Mouse (Mus musculus): Measurements from ENCODE around the gene Pan3.
"Not testable (repeated sequence)": the region's sequence is repeated elsewhere in the genome, so short reads cannot be mapped to it uniquely, and the experiment has no call there.

The Pan3 gene

GRCm38 (mm10) chr5:147489226-147489625, 59.3 kb downstream of the Pan3 start:
- no peak for DNase-seq

GRCm38 (mm10) chr5:147490907-147491306, 60.9 kb downstream of the Pan3 start:
- DNase-seq = no peak

GRCm38 (mm10) chr5:147492511-147492910, 62.5 kb downstream of the Pan3 start:
- no peak for DNase-seq

GRCm38 (mm10) chr5:147493205-147493604, 63.2 kb downstream of the Pan3 start:
- DNase-seq = no peak

DNA sequence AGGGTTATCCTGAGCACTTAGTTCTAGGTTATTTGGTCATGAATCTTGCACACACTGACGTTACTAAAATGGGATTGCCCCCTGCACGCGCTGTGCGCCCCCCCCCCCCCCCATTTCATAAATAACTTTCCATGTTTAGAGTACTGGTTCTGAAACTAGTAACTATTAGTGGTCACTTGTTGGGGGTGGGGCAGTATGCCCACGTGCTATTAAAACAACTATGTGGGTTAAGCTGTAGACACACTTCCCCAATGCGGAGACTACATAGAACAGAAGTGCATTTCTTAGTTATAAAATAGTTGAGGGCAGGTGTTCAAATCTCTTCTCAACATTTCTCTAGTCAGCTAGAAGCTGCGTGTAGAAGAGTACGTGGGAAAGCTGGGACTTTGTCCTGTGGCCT, 63.7 kb downstream of the Pan3 start:
- no peak for DNase-seq

DNA sequence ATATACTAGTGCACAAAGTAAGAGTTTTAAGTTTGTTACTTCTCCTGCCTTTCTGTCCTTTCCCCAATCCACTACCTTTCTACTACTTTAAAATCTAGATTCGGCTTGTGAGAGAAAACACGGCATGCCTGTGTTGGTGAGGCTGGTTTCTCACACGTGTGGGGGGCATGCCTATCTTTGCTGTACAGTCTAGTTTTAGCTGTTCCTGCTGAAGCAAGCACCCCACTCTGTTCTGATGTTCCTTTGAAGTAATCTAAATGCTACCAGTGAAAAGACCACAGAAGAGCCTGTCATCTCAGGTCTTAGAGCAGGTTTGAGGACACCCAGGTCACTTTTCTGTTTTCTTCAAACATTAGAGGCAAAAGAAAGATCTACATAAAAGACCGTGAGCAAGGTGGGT, 64.4 kb downstream of the Pan3 start:
- no peak for DNase-seq

DNA sequence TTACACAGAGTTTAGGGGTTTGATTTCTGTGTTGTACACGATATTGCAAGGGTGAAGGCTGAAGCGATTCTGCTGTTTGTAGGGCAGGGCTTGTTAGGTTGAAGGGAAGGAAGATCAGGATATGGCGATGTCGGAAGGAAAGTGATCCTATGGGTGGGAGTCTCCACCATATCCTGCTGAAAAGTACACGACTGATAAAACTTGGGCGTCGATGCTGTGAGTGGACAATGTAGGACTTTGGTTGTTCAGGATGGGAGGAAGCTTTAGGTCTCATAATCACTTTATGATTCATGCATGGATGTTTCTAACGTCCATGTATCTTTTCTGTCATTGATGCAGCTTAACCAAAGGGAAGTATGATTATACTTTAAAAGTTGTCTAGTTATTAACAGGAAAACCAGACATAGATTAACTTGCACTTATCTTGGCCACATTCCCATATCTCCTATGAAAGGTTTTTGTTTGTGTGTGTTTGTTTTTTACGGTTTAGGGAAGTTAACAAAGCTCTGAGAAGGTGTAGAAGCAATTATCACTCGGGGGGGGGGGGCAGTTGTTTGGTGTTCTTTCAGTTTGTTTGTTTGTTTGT, 64.9 kb downstream of the Pan3 start:
- no peak for DNase-seq

DNA sequence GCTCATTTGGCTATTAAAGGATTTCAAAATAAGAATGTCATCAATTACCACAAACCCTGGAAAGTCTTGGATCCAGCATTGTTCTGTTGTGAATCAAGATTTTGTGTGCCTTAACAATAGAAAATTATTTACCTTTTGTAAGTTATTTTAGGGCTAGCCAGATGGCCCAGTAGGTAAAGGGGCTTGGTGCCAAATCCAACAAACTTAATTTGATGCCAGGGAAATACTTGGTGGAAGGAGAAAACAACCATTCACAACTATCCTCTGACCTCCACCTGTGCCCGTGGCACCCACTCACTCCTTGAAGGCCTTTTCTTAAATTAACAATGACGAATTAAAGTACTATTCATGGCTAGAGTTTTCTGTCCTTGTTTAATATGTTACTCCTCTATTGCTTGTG, 66.0 kb downstream of the Pan3 start:
- DNase-seq = no peak

- no peak for DNase-seq
These were observed 67.0 kb downstream of the Pan3 start for GRCm38 (mm10) chr5:147496921-147497320.

DNA sequence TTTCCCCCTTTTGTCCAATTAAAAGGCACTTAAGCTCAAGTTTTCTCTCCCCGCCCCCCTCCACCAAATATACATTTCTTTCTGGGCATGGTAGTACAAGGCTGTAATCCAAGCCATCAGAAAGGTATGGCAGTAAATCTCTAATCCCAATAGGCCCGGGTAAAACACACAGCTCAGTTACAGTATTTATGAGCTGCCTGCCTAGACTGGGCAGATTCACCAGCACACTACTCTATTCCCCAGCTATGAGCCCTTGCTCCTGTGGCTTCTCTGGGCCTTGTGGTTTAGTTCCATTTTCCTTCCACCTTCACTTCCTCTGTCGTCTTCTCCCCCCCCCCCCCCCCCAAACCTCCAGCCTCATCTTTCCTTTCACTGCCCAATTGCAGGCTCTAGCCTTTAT, 67.8 kb downstream of the Pan3 start:
- DNase-seq = no peak

- DNase-seq = no peak
These were observed 71.6 kb downstream of the Pan3 start for GRCm38 (mm10) chr5:147501456-147501998.

DNA sequence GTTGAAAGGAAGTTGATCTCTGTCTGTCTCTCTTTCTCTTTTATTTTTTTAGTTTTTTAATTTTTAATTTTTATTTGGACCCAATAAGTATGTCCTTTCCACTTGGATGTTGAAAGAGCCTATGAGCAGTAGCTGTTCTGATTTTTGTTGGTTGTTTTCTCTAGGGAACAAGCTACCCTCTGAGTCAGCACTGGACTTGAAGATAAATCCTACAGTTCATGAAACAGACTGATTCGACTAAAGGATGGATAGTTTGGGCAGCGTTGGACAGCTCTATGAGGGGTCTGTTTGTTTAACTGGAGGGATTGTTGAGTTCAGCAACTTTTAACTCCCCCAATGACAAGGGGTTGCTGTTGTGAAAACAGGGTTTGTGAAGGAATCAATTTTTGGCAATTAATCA, 73.0 kb downstream of the Pan3 start:
- DNase-seq = no peak

- DNase-seq = no peak
These were observed 81.4 kb downstream of the Pan3 start for GRCm38 (mm10) chr5:147511350-147511749.

DNA sequence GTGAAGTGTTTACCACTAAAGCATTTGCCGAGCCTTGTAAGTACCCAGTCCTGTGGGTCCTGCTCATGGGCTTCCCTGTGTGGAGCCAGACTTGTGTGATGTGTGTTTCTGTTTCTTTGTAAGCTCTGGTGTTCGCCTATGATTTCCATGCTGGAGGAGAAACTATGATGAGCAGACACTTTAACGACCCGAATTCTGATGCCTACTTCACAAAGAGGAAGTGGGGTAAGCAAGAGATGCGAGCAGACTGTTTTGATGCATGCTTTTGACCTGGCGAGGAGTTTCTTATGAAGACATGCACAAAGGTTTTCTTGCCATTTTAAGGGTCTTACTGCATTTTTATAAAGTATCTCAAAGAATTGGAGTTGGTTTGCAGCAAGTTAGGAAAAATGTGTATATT, 97.0 kb downstream of the Pan3 start:
- DNase-seq = no peak

DNA sequence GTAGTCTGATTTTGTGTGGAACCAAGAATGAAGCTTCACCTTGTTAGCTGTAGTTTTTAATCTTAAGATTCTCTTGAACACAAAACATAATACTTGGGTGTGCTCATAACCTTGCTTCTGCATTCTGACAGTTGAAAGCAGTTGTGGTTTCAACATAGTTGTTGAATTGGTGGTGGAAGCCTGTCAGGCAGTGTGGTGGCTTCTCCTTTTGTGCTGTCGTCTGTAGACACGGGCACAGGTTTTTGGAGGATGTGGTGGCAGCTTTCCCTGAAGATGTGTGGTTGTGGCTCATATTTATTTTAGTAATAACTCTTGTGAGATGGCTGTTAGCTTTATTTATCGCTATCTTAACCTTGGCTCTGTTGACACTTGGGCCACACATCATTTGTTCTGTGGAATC, 97.8 kb downstream of the Pan3 start:
- no peak for DNase-seq

GRCm38 (mm10) chr5:147532031-147532430, 102.1 kb downstream of the Pan3 start:
- no peak for DNase-seq

- DNase-seq = peak; percentile 60
These were observed 109.4 kb downstream of the Pan3 start for GRCm38 (mm10) chr5:147539409-147539808.

DNA sequence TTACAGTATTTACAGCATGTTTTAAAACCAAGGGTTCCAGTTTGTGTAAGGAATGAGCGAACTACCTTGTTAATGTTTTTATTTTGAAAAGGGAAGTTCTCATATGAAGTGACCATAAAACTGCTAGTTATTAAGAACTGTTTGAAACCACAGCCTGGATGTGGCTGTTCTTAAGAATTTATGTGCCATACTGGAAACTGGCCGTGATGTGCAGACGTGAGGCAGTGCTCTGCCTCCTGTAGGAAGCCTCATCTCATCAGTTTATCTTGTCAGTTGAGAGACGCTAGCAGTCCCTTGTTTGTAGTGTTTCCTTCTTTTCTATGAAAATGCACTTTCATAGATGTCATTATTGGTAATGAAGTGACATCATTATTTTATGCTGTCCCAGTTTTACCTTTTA, 109.9 kb downstream of the Pan3 start:
- DNase-seq = no peak

- peak; percentile 50 for DNase-seq
These were observed 112.3 kb downstream of the Pan3 start for GRCm38 (mm10) chr5:147542291-147542690.

GRCm38 (mm10) chr5:147545731-147546241, 115.8 kb downstream of the Pan3 start:
- DNase-seq = no peak

DNA sequence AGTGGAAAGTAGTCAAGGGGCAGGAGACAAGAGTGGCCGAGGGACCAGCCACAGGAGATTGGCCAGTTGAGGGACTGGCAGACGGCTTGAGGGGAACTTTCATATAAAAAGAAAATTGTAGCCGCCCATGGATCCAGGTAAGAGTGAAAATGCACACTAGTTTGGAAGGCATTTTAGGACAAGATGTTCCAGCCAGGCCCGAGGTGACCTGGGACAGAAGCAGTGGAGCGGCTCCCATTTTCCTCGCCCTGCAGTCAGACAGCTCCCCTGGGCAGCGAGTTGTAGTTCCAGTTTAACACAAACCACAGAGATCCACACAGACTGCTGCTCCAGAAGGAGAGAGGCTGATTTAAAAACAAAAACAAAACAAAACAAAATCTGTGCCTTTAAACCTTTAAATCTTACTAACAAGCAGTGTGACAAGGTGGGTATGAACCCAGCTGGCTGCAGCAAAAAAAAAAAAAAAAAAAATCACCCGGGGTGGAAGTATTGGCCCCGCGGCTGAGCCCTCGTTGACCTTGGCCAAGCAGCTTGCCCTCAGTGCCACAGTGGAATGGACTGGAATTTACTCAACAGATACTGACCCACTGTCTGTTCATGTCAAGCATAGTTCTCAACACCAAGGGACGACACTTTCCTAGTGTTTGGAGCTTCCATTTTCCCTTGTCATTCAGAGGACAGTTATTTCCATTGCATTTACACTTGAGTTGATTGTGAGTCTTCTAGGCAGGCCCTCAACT, 119.2 kb downstream of the Pan3 start:
- no peak for DNase-seq

- no peak for DNase-seq
These were observed 122.1 kb downstream of the Pan3 start for GRCm38 (mm10) chr5:147551879-147552627.

DNA sequence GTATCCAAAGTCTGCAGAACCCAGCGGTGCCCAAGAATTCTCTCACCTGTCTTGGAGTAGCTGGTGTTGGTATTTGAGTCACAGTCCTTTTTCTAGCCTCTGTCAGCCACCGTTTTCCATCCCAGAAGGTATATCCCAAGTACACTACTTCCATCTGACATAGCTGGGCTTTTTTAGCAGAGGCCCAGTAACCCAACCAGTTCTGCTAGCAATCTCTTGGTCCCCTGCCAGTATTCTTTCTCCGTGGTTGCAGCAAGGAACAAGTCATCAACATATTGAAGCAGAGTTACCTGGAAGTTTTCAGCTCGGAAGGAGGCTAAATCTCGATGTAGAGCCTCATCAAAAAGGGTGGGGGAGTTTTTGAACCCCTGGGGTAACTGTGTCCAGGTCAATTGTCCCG, 127.7 kb downstream of the Pan3 start:
- not testable (repeated sequence) for DNase-seq
